Comparison of ENCODE assay signal across 17 mouse cellular contexts in the genomic region with DNA sequence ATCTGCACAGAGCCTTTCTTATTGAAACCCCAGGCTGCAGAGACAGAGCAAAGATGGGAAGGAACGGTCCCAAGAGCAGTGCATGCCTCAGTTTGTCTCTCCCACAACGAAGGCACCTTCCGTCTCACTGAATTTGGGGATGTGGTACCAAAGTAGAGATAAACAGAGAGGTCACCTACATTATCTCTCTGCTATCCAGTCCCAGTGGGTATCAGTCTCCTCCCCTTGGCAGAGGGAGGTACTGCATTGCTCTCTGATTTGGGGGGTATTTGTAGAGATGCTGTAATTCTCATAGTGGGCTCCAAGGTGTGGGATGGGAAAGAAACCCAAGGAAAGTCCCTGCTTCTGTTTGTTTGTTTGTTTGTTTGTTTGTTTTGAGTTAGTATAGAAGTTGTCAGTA. TPM values are rescaled to one million over a fixed set of nuclear protein-coding genes. Genes with fewer than 3 reads are reported as not detected.
A peak's percentile ranks its signal among the peaks of the same experiment; 100 is the strongest.
DNase-seq lines count a peak whose midpoint lies in the region; ATAC-seq and TF ChIP-seq lines count a peak whose summit lies in the region.
"Had no signal": no experiment of that assay in that cellular context is flagged by ENCODE, and none has a peak within 500 bp of the region (broad histone marks: within the 10 kb centered on the region; RNA-seq: fewer than 3 reads in every experiment).

No protein-coding gene starts in this region.

- peak; percentile 34; the same call in 1 of the 2 replicates for TF ChIP-seq CTCF in heart, postnatal 0 days (IDR thresholded peaks at IDR 0.05; ENCODE audit: low read depth)
- peak; percentile 65 for TF ChIP-seq CTCF in liver, postnatal 0 days (IDR thresholded peaks at IDR 0.05; ENCODE audit: low read depth)
- peak; percentile 52 to 75; a peak in 3 of 4 replicates for TF ChIP-seq CTCF in CH12.LX (conservative IDR thresholded peaks at IDR 0.05 in 1 of 2, IDR thresholded peaks at IDR 0.05 in 1 of 2; ENCODE audit: low read depth in 2 of 2, low read length in 2 of 2)
- peak; percentile 24; the same call in 1 of the 2 replicates for TF ChIP-seq CTCF in cortical plate, adult 2 months (IDR thresholded peaks at IDR 0.05; ENCODE audit: extremely low read depth, insufficient read depth, low read length)

- H3K4me2 ChIP-seq in heart, postnatal 0 days (ENCODE audit: low read depth, low read length): no peak overlapping the region
- no peak overlapping the region for H3K4me2 ChIP-seq in heart, embryonic 12.5 days
- no peak overlapping the region for H3K4me2 ChIP-seq in liver, postnatal 0 days (ENCODE audit: low read depth, low read length)
- no peak overlapping the region for H3K4me2 ChIP-seq in liver, embryonic 11.5 days
- no peak overlapping the region for H3K4me2 ChIP-seq in CH12.LX (ENCODE audit: insufficient read depth, low read depth, poor library complexity, severe bottlenecking)
- no peak overlapping the region for H3K4me2 ChIP-seq in forebrain, embryonic 13.5 days
- H3K4me2 ChIP-seq: embryonic facial prominence, embryonic 12.5 days; liver, embryonic 13.5 days; midbrain, embryonic 12.5 days had no signal

- H3K36me3 ChIP-seq in heart, postnatal 0 days (replicated peaks; ENCODE audit: control insufficient read depth, insufficient read depth, low read length): no peaks in the 10 kb centered on the region
- no peaks in the 10 kb centered on the region for H3K36me3 ChIP-seq in heart, embryonic 12.5 days
- no peaks in the 10 kb centered on the region for H3K36me3 ChIP-seq in liver, postnatal 0 days (replicated peaks; ENCODE audit: insufficient read depth, low read length)
- no peaks in the 10 kb centered on the region for H3K36me3 ChIP-seq in liver, embryonic 11.5 days (ENCODE audit: control insufficient read depth, insufficient read depth, low read length)
- no peaks in the 10 kb centered on the region for H3K36me3 ChIP-seq in CH12.LX (replicated peaks in 1 of 2; ENCODE audit: control insufficient read depth in 1 of 2, insufficient read depth in 1 of 2, low read length in 1 of 2)
- no peaks in the 10 kb centered on the region for H3K36me3 ChIP-seq in forebrain, embryonic 13.5 days (ENCODE audit: poor library complexity, severe bottlenecking)
- H3K36me3 ChIP-seq: embryonic facial prominence, embryonic 12.5 days; liver, embryonic 13.5 days; midbrain, embryonic 12.5 days had no signal

- no peaks in the 10 kb centered on the region for H3K4me1 ChIP-seq in heart, postnatal 0 days (ENCODE audit: control insufficient read depth, insufficient read depth)
- no peaks in the 10 kb centered on the region for H3K4me1 ChIP-seq in heart, embryonic 12.5 days (replicated peaks)
- peaks cover 8% of the 10 kb centered on the region for H3K4me1 ChIP-seq in liver, postnatal 0 days (ENCODE audit: insufficient read depth)
- H3K4me1 ChIP-seq in liver, embryonic 11.5 days (replicated peaks; ENCODE audit: control insufficient read depth, insufficient read depth, low read length): no peaks in the 10 kb centered on the region
- H3K4me1 ChIP-seq in CH12.LX (ENCODE audit: control insufficient read depth in 1 of 2, insufficient read depth in 2 of 2): no peaks in the 10 kb centered on the region
- H3K4me1 ChIP-seq in cortical plate, adult 2 months (ENCODE audit: control insufficient read depth, insufficient read depth, low read length): no peaks in the 10 kb centered on the region
- no peaks in the 10 kb centered on the region for H3K4me1 ChIP-seq in forebrain, embryonic 13.5 days
- H3K4me1 ChIP-seq: embryonic facial prominence, embryonic 12.5 days; liver, embryonic 13.5 days; midbrain, embryonic 12.5 days had no signal

- dilution Hi-C loops in CH12.LX (cut with MboI; ENCODE audit: extremely low pct_ligation_motif_present, extremely low pct_unique_long_range_greater_than_20kb, low sequenced_read_pairs): no loop called here

- no peaks in the 10 kb centered on the region for H3K9me3 ChIP-seq in heart, postnatal 0 days (replicated peaks; ENCODE audit: control insufficient read depth, low read length)
- H3K9me3 ChIP-seq in heart, embryonic 12.5 days (replicated peaks): no peaks in the 10 kb centered on the region
- H3K9me3 ChIP-seq in liver, postnatal 0 days (ENCODE audit: low read length): no peaks in the 10 kb centered on the region
- H3K9me3 ChIP-seq in liver, embryonic 11.5 days (ENCODE audit: control insufficient read depth, low read length): no peaks in the 10 kb centered on the region
- no peaks in the 10 kb centered on the region for H3K9me3 ChIP-seq in CH12.LX (replicated peaks; ENCODE audit: low read length)
- H3K9me3 ChIP-seq in forebrain, embryonic 13.5 days (replicated peaks): no peaks in the 10 kb centered on the region
- H3K9me3 ChIP-seq: embryonic facial prominence, embryonic 12.5 days; liver, embryonic 13.5 days; midbrain, embryonic 12.5 days had no signal

- DNase-seq in heart, postnatal 0 days (ENCODE audit: low spot score): no peak
- no peak for DNase-seq in liver, postnatal 0 days
- DNase-seq in liver, embryonic 11.5 days (ENCODE audit: low spot score): no peak
- peak; percentile 24 for DNase-seq in CH12.LX (ENCODE audit: extremely low read depth)
- DNase-seq: cerebellum, postnatal 36 days; heart, postnatal 36 days; kidney, postnatal 10 days; layer of hippocampus, adult 9-11 months; liver, embryonic 13.5 days; right cerebral cortex, postnatal 14 days had no signal

- in situ Hi-C loops in CH12.LX (cut with MboI; ENCODE audit: low pct_ligation_motif_present, low pct_unique_long_range_greater_than_20kb, low sequenced_read_pairs): no loop called here

- no peak for TF ChIP-seq POLR2A in CH12.LX (IDR thresholded peaks at IDR 0.05; ENCODE audit: low read depth, low read length)
- TF ChIP-seq POLR2A in cortical plate, adult 2 months (IDR thresholded peaks at IDR 0.05; ENCODE audit: extremely low read depth, insufficient read depth, low read length): no peak

- TF ChIP-seq EP300 in heart, postnatal 0 days (IDR thresholded peaks at IDR 0.05; ENCODE audit: low read depth): no peak
- TF ChIP-seq EP300 in liver, postnatal 0 days (IDR thresholded peaks at IDR 0.05; ENCODE audit: low read depth): no peak
- no peak for TF ChIP-seq EP300 in CH12.LX (IDR thresholded peaks at IDR 0.05; ENCODE audit: low read length)

- no peak for ATAC-seq in heart, postnatal 0 days (ENCODE audit: insufficient read depth, low read depth)
- no peak for ATAC-seq in heart, embryonic 12.5 days (ENCODE audit: insufficient number of reproducible peaks, low FRiP score)
- ATAC-seq in liver, postnatal 0 days: no peak
- ATAC-seq in liver, embryonic 11.5 days (replicated peaks; ENCODE audit: low FRiP score): no peak
- no peak for ATAC-seq in forebrain, embryonic 13.5 days
- no peak for ATAC-seq in megakaryocyte, adult 5-6 weeks (ENCODE audit: poor library complexity, severe bottlenecking)

- H3K9ac ChIP-seq in heart, postnatal 0 days (replicated peaks; ENCODE audit: low read depth, low read length): no peak overlapping the region
- H3K9ac ChIP-seq in heart, embryonic 12.5 days: no peak overlapping the region
- H3K9ac ChIP-seq in liver, postnatal 0 days (replicated peaks): no peak overlapping the region
- H3K9ac ChIP-seq in liver, embryonic 11.5 days (ENCODE audit: low read depth, low read length): no peak overlapping the region
- H3K9ac ChIP-seq in CH12.LX (ENCODE audit: insufficient read depth, low read depth): no peak overlapping the region
- H3K9ac ChIP-seq in forebrain, embryonic 13.5 days: no peak overlapping the region
- H3K9ac ChIP-seq: embryonic facial prominence, embryonic 12.5 days; liver, embryonic 13.5 days; midbrain, embryonic 12.5 days had no signal

- H3K27me3 ChIP-seq in heart, postnatal 0 days (ENCODE audit: control insufficient read depth, insufficient read depth, low read length): 0 out of 2 replicates have a peak, but pooled peaks cover 3% of the 10 kb centered on the region
- no peaks in the 10 kb centered on the region for H3K27me3 ChIP-seq in heart, embryonic 12.5 days (replicated peaks)
- H3K27me3 ChIP-seq in liver, postnatal 0 days (ENCODE audit: insufficient read depth, low read length): no peaks in the 10 kb centered on the region
- H3K27me3 ChIP-seq in liver, embryonic 11.5 days (replicated peaks; ENCODE audit: control insufficient read depth, insufficient read depth, low read length): no peaks in the 10 kb centered on the region
- peaks cover 10% of the 10 kb centered on the region for H3K27me3 ChIP-seq in CH12.LX (replicated peaks)
- no peaks in the 10 kb centered on the region for H3K27me3 ChIP-seq in forebrain, embryonic 13.5 days
- H3K27me3 ChIP-seq: embryonic facial prominence, embryonic 12.5 days; liver, embryonic 13.5 days; midbrain, embryonic 12.5 days had no signal

- peak; percentile 74 for TF ChIP-seq RAD21 in CH12.LX (IDR thresholded peaks at IDR 0.05; ENCODE audit: low read depth, low read length)

- H3K27ac ChIP-seq in heart, postnatal 0 days (ENCODE audit: low read depth): no peak overlapping the region
- H3K27ac ChIP-seq in heart, embryonic 12.5 days (ENCODE audit: poor library complexity, severe bottlenecking): no peak overlapping the region
- H3K27ac ChIP-seq in liver, postnatal 0 days (ENCODE audit: low read depth): no peak overlapping the region
- no peak overlapping the region for H3K27ac ChIP-seq in liver, embryonic 11.5 days (ENCODE audit: low read depth, low read length)
- H3K27ac ChIP-seq in CH12.LX (ENCODE audit: insufficient read depth, low read depth): no peak overlapping the region
- H3K27ac ChIP-seq in cortical plate, adult 2 months (ENCODE audit: insufficient read depth, low read length): no peak overlapping the region
- no peak overlapping the region for H3K27ac ChIP-seq in forebrain, embryonic 13.5 days
- H3K27ac ChIP-seq: embryonic facial prominence, embryonic 12.5 days; liver, embryonic 13.5 days; midbrain, embryonic 12.5 days had no signal

- 53% methylated on average over 3 of the region's 3 CpGs for whole genome bisulfite sequencing in heart, postnatal 0 days
- 58% methylated on average over 3 of the region's 3 CpGs for WGBS in heart, embryonic 12.5 days
- 55% methylated on average over 3 of the region's 3 CpGs for WGBS in liver, postnatal 0 days (ENCODE audit: insufficient replicate concordance)
- WGBS in liver, embryonic 11.5 days: 60% methylated on average over 3 of the region's 3 CpGs
- WGBS in forebrain, embryonic 13.5 days: 75% methylated on average over 3 of the region's 3 CpGs

- H3K4me3 ChIP-seq in heart, postnatal 0 days (ENCODE audit: low read depth, low read length): no peak overlapping the region
- H3K4me3 ChIP-seq in heart, embryonic 12.5 days: no peak overlapping the region
- no peak overlapping the region for H3K4me3 ChIP-seq in liver, postnatal 0 days (ENCODE audit: low read depth, low read length)
- H3K4me3 ChIP-seq in liver, embryonic 11.5 days (ENCODE audit: low read depth, low read length): no peak overlapping the region
- no peak overlapping the region for H3K4me3 ChIP-seq in CH12.LX (replicated peaks in 1 of 3; ENCODE audit: low read depth in 2 of 3, low read length in 2 of 3, poor library complexity in 1 of 3)
- H3K4me3 ChIP-seq in cortical plate, adult 2 months (ENCODE audit: insufficient read depth, low read length): no peak overlapping the region
- no peak overlapping the region for H3K4me3 ChIP-seq in forebrain, embryonic 13.5 days
- H3K4me3 ChIP-seq: embryonic facial prominence, embryonic 12.5 days; liver, embryonic 13.5 days; midbrain, embryonic 12.5 days had no signal

- no peaks in the 10 kb centered on the region for H3K79me2 ChIP-seq in CH12.LX (replicated peaks; ENCODE audit: control insufficient read depth, extremely low read depth, insufficient read depth, poor library complexity, severe bottlenecking)

RNA-seq across cellular contexts. Expression of a gene that starts 28.2 kb away (rescaled TPM):
- 0.08 and 1.4 TPM in 2 replicates for total RNA-seq in heart, postnatal 0 days (2014; rRNA removed; ENCODE audit: low replicate concordance)
- polyA plus RNA-seq in heart, postnatal 0 days (2015; fragmentation: Nextera tagmentation; extraction: Ambion mirVana): 0.44 and 0.71 TPM in 2 replicates
- 1.3 and 1.6 TPM in 2 replicates for polyA plus RNA-seq in heart, embryonic 12.5 days (2016; fragmentation: Nextera tagmentation; extraction: Ambion mirVana)
- polyA plus RNA-seq in liver, postnatal 0 days (2015; fragmentation: Nextera tagmentation; extraction: Ambion mirVana): 1.3 and 2.0 TPM in 2 replicates
- polyA plus RNA-seq in liver, embryonic 11.5 days (2014; fragmentation: Nextera tagmentation; extraction: Ambion mirVana): 1.9 TPM in 2 replicates
- total RNA-seq in CH12.LX (2012; rRNA removed): not detected in 2 replicates
- total RNA-seq in CH12.LX (2014; rRNA removed): not detected in 2 replicates
- polyA plus RNA-seq in CH12.LX (2012; ENCODE audit: insufficient read length, low read depth): not detected in 2 replicates
- 0.04 TPM in 1 of 2 replicates, not detected in the other for polyA plus RNA-seq in cortical plate, adult 2 months (2012; rRNA removed)
- 0.14 and 0.44 TPM in 2 replicates for polyA plus RNA-seq in forebrain, embryonic 13.5 days (2015; fragmentation: Nextera tagmentation; extraction: Ambion mirVana)
- 0.49 and 0.64 TPM in 2 replicates for total RNA-seq in megakaryocyte, adult 5-6 weeks (2015)
- 0.41 and 0.70 TPM in 2 replicates for total RNA-seq in megakaryocyte, adult 5-6 weeks (2017)
- total RNA-seq: left cerebral cortex, postnatal 25 days had no signal

RNA-seq across cellular contexts. Expression of a gene that starts 51.7 kb away (rescaled TPM):
- 0.57 and 3.7 TPM in 2 replicates for total RNA-seq in heart, postnatal 0 days (2014; rRNA removed; ENCODE audit: low replicate concordance)
- 45.1 and 50.2 TPM in 2 replicates for polyA plus RNA-seq in heart, postnatal 0 days (2015; fragmentation: Nextera tagmentation; extraction: Ambion mirVana)
- 42.9 and 52.8 TPM in 2 replicates for polyA plus RNA-seq in heart, embryonic 12.5 days (2016; fragmentation: Nextera tagmentation; extraction: Ambion mirVana)
- polyA plus RNA-seq in liver, postnatal 0 days (2015; fragmentation: Nextera tagmentation; extraction: Ambion mirVana): 33.9 and 34.3 TPM in 2 replicates
- polyA plus RNA-seq in liver, embryonic 11.5 days (2014; fragmentation: Nextera tagmentation; extraction: Ambion mirVana): 37.4 and 45.6 TPM in 2 replicates
- total RNA-seq in CH12.LX (2012; rRNA removed): 17.6 and 21.9 TPM in 2 replicates
- total RNA-seq in CH12.LX (2014; rRNA removed): 8.8 and 9.3 TPM in 2 replicates
- polyA plus RNA-seq in CH12.LX (2012; ENCODE audit: insufficient read length, low read depth): 45.7 and 58.4 TPM in 2 replicates
- 8.4 and 10.1 TPM in 2 replicates for polyA plus RNA-seq in cortical plate, adult 2 months (2012; rRNA removed)
- 72.5 and 77.9 TPM in 2 replicates for polyA plus RNA-seq in forebrain, embryonic 13.5 days (2015; fragmentation: Nextera tagmentation; extraction: Ambion mirVana)
- total RNA-seq in megakaryocyte, adult 5-6 weeks (2015): 24.4 and 41.4 TPM in 2 replicates
- total RNA-seq in megakaryocyte, adult 5-6 weeks (2017): 22.6 and 27.0 TPM in 2 replicates
